Mouse (Mus musculus) midbrain, embryonic 14.5 days (tissue): Measurements from ENCODE around the gene Zdhhc20. TPM values are rescaled to one million over a fixed set of nuclear protein-coding genes. Genes with fewer than 3 reads are reported as not detected.
"Not testable (repeated sequence)": the region's sequence is repeated elsewhere in the genome, so short reads cannot be mapped to it uniquely, and the experiment has no call there.

ENCODE experiments used
- ATAC-seq: fragments of 200-750 bp; cut with Nextera tagmentation; 2 replicates; pipeline ENCODE4 v1.8.0; 2017; ENCODE audit warnings: moderate number of reproducible peaks, moderate library complexity; ENCODE audit not compliant: low FRiP score, low TSS enrichment
- DNase-seq: peaks from one replicate; pipeline ENCODE4 v3.0.0-alpha.2; 2015
- H3K27ac ChIP-seq: fragments of 300-500 bp; sonication (generic); replicated peaks from 2 replicates; pipeline ENCODE4 v1.5.1; 2014; ENCODE audit warnings: mild to moderate bottlenecking, low read depth, low read length, moderate library complexity
- H3K27me3 ChIP-seq: fragments of 300-500 bp; sonication (generic); 2 replicates; pipeline ENCODE4 v1.6.1; 2014; ENCODE audit warnings: low read length, control low read depth, mixed read lengths; ENCODE audit not compliant: control insufficient read depth, insufficient read depth
- H3K36me3 ChIP-seq: fragments of 300-500 bp; sonication (generic); 2 replicates; pipeline ENCODE4 v1.6.1; 2014; ENCODE audit warnings: low read length, control low read depth; ENCODE audit not compliant: control insufficient read depth, insufficient read depth
- H3K4me1 ChIP-seq: fragments of 300-500 bp; sonication (generic); 2 replicates; pipeline ENCODE4 v1.6.1; 2014; ENCODE audit warnings: mild to moderate bottlenecking, antibody characterized with exemption, low read length, control low read depth; ENCODE audit not compliant: control insufficient read depth, insufficient read depth
- H3K4me2 ChIP-seq: fragments of 300-500 bp; sonication (generic); 2 replicates; pipeline ENCODE4 v1.6.1; 2014; ENCODE audit warnings: mild to moderate bottlenecking, low read length, moderate library complexity
- H3K4me3 ChIP-seq: fragments of 300-500 bp; sonication (generic); replicated peaks from 2 replicates; pipeline ENCODE4 v1.5.1; 2014; ENCODE audit warnings: low read depth, low read length
- H3K9ac ChIP-seq: fragments of 300-500 bp; sonication (generic); replicated peaks from 2 replicates; pipeline ENCODE4 v1.6.1; 2014; ENCODE audit warnings: mild to moderate bottlenecking, low read length, moderate library complexity
- H3K9me3 ChIP-seq: fragments of 300-500 bp; sonication (generic); 2 replicates; pipeline ENCODE4 v1.6.1; 2016; ENCODE audit warnings: low read length, control low read depth, mixed read lengths; ENCODE audit not compliant: control insufficient read depth
- WGBS: fragments of 180-500 bp; shearing (Covaris S2); extraction: QIAGEN DNeasy Blood & Tissue Kit; methylation state at CpG from one replicate; pipeline ENCODE4 v1.1.7; 2014; 5-methylcytosine and 5-hydroxymethylcytosine counted together
- polyA plus RNA-seq: library from polyadenylated mRNA; unstranded; fragments of >200 nt; fragmentation: Nextera tagmentation; extraction: Ambion mirVana; gene quantifications from 2 replicates; pipeline ENCODE4 v1.2.1, GENCODE M21; 2014

Zdhhc20 gene
- polyA plus RNA-seq, 1 experiment from 2014 or later: 43.2 TPM

GRCm38 (mm10) chr14:57858601-57859000 is 31.5 kb downstream of the Zdhhc20 start:
- Histone ChIP-seq H3K4me3 (no peak overlapping the region), H3K9ac (no peak overlapping the region), H3K36me3 (peaks cover 37% of the 10 kb centered on the region), H3K27me3 (no peaks in the 10 kb centered on the region), H3K27ac (no peak overlapping the region), H3K9me3 (no peaks in the 10 kb centered on the region), H3K4me1 (no peaks in the 10 kb centered on the region), H3K4me2 (no peak overlapping the region)
- ATAC-seq (no peak), DNase-seq (no peak)
- WGBS: 93% methylated on average over 2 of the region's 2 CpGs

- not testable (repeated sequence) for ATAC-seq, H3K9me3 ChIP-seq
Measured at GRCm38 (mm10) chr14:57856037-57856436, 34.0 kb downstream of the Zdhhc20 start.

GRCm38 (mm10) chr14:57852961-57853360 is 37.1 kb downstream of the Zdhhc20 start:
- DNase-seq: no peak
- Histone ChIP-seq H3K36me3 (peaks cover 43% of the 10 kb centered on the region), H3K27me3 (no peaks in the 10 kb centered on the region), H3K4me2 (no peak overlapping the region), H3K9me3 (no peaks in the 10 kb centered on the region), H3K4me3 (no peak overlapping the region), H3K9ac (no peak overlapping the region), H3K4me1 (no peaks in the 10 kb centered on the region), H3K27ac (no peak overlapping the region)
- ATAC-seq: no peak
- WGBS: 53% methylated on average over 2 of the region's 2 CpGs

More at GRCm38 (mm10) chr14:57856037-57856436, 34.0 kb downstream of the Zdhhc20 start:
- not testable (repeated sequence) for H3K27me3 ChIP-seq, H3K4me3 ChIP-seq, DNase-seq, H3K4me2 ChIP-seq, H3K4me1 ChIP-seq, H3K27ac ChIP-seq, H3K9ac ChIP-seq
- peaks cover 46% of the 10 kb centered on the region for H3K36me3 ChIP-seq

- no peak overlapping the region for H3K4me2 ChIP-seq
- H3K36me3 ChIP-seq: peaks cover 36% of the 10 kb centered on the region
- no peaks in the 10 kb centered on the region for H3K27me3 ChIP-seq
- 85% methylated on average over 3 of the region's 3 CpGs for WGBS
- no peak overlapping the region for H3K9ac ChIP-seq
- no peak overlapping the region for H3K4me3 ChIP-seq
- no peak for DNase-seq
- no peaks in the 10 kb centered on the region for H3K9me3 ChIP-seq
- H3K4me1 ChIP-seq: no peaks in the 10 kb centered on the region
- no peak for ATAC-seq
- H3K27ac ChIP-seq: no peak overlapping the region
Measured at GRCm38 (mm10) chr14:57850330-57850729, 39.7 kb downstream of the Zdhhc20 start.

DNA sequence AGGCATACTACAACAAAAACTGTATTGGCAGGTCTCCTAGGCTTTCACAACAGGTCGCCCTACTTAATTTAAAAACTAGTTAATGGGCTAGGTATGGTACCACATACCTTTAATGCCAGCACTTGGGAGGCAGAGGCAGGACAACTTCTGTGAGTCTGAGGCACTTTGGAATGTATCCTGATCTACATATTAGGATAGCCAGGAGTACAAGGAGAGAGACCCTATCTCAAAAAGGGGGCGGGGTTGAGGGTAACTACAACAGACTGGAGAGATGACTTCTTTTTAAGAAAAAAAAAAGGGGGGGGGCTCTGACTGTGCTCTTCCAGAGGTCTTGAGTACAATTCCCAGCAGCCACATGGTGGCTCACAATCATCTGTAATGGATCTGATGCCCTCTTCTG is 41.4 kb downstream of the Zdhhc20 start:
- H3K27ac ChIP-seq: no peak overlapping the region
- no peaks in the 10 kb centered on the region for H3K9me3 ChIP-seq
- DNase-seq (no peak), ATAC-seq (no peak)
- no peak overlapping the region for H3K9ac ChIP-seq
- no peak overlapping the region for H3K4me3 ChIP-seq
- WGBS: 93% methylated on average over 2 of the region's 2 CpGs
- H3K27me3 ChIP-seq: no peaks in the 10 kb centered on the region
- H3K36me3 ChIP-seq: peaks cover 45% of the 10 kb centered on the region
- H3K4me2 ChIP-seq: no peak overlapping the region
- H3K4me1 ChIP-seq: no peaks in the 10 kb centered on the region

GRCm38 (mm10) chr14:57848061-57848460 is 42.0 kb downstream of the Zdhhc20 start:
- H3K27me3 ChIP-seq, H3K9me3 ChIP-seq, H3K27ac ChIP-seq, H3K4me2 ChIP-seq, H3K9ac ChIP-seq, DNase-seq, H3K4me1 ChIP-seq, ATAC-seq, H3K4me3 ChIP-seq: not testable (repeated sequence)
- H3K36me3 ChIP-seq: peaks cover 43% of the 10 kb centered on the region
- 84% methylated on average over 5 of the region's 5 CpGs for WGBS

- Histone ChIP-seq H3K4me3 (no peak overlapping the region), H3K36me3 (peaks cover 47% of the 10 kb centered on the region), H3K27me3 (no peaks in the 10 kb centered on the region), H3K4me1 (no peaks in the 10 kb centered on the region), H3K9ac (no peak overlapping the region), H3K27ac (no peak overlapping the region), H3K9me3 (no peaks in the 10 kb centered on the region), H3K4me2 (no peak overlapping the region)
- ATAC-seq (no peak), DNase-seq (no peak)
- WGBS: 94% methylated on average over 3 of the region's 3 CpGs
Measured at GRCm38 (mm10) chr14:57844535-57844934, 45.5 kb downstream of the Zdhhc20 start.

DNA sequence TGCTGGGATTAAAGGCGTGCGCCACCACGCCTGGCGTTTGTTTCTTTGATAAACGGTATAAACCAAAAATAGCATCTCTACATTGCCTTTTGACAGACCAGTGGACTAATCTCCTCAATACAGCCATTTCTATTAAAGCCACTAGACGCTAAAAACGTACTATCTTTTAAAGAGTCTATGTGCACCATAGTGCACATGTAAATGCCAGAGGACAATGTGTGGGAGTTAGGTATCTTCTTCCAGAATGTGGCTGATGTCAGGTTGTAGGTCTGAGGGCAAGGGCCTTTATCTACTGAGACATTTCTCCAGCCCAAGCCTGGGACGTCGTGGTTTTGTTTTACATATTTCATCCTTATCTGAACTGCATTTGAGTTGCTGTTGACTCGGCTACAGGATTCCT is 54.9 kb downstream of the Zdhhc20 start:
- Histone ChIP-seq H3K9ac (no peak overlapping the region), H3K4me3 (no peak overlapping the region), H3K4me2 (no peak overlapping the region), H3K36me3 (peaks cover 56% of the 10 kb centered on the region), H3K9me3 (no peaks in the 10 kb centered on the region), H3K4me1 (no peaks in the 10 kb centered on the region), H3K27ac (no peak overlapping the region), H3K27me3 (no peaks in the 10 kb centered on the region)
- no peak for ATAC-seq
- WGBS: 94% methylated on average over 10 of the region's 10 CpGs
- no peak for DNase-seq

DNA sequence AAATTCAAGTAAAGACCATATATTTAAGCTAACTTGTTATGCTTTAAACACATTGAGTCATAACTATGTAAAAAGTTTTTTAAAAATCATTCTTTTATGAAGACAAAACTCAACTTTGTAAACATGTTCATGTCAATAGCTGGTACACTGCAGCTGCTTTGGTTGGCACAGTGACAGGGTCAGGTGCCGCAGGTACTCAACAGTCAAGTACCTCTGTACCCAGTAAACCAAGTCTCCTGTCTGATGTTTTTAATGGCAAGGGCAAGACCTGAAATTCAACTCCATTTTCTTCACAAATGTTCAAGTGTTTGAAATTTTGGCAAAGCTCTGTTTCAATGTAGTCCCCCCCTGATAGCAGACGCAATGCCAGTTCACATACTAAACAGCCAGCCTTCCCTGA is 56.5 kb downstream of the Zdhhc20 start:
- no peak overlapping the region for H3K4me3 ChIP-seq
- no peaks in the 10 kb centered on the region for H3K9me3 ChIP-seq
- H3K4me1 ChIP-seq: no peaks in the 10 kb centered on the region
- WGBS: 100% methylated on average over 2 of the region's 2 CpGs
- no peak overlapping the region for H3K4me2 ChIP-seq
- no peak overlapping the region for H3K9ac ChIP-seq
- H3K27ac ChIP-seq: no peak overlapping the region
- ATAC-seq (no peak), DNase-seq (no peak)
- no peaks in the 10 kb centered on the region for H3K27me3 ChIP-seq
- H3K36me3 ChIP-seq: peaks cover 45% of the 10 kb centered on the region
